Mouse (Mus musculus) intestine, postnatal 0 days (tissue): ENCODE results near the gene Kif5c. TPM values are rescaled to one million over a fixed set of nuclear protein-coding genes. Genes with fewer than 3 reads are reported as not detected.

Experiments used
- ATAC-seq: fragments of 200-750 bp; cut with Nextera tagmentation; 2 replicates; pipeline ENCODE4 v1.8.0; 2017; ENCODE audit warnings: mild to moderate bottlenecking, moderate TSS enrichment, moderate library complexity
- H3K27ac ChIP-seq: fragments of 300-500 bp; sonication (generic); 2 replicates; pipeline ENCODE4 v1.5.1; 2014; ENCODE audit warnings: mild to moderate bottlenecking, low read depth, low read length, moderate library complexity
- H3K27me3 ChIP-seq: fragments of 300-500 bp; sonication (generic); replicated peaks from 2 replicates; pipeline ENCODE4 v1.6.1; 2014; ENCODE audit warnings: low read length, mixed read lengths; ENCODE audit not compliant: control insufficient read depth, insufficient read depth
- H3K36me3 ChIP-seq: fragments of 300-500 bp; sonication (generic); 2 replicates; pipeline ENCODE4 v1.6.1; 2014; ENCODE audit warnings: mild to moderate bottlenecking, moderate library complexity; ENCODE audit not compliant: control insufficient read depth, insufficient read depth
- H3K4me1 ChIP-seq: fragments of 300-500 bp; sonication (generic); replicated peaks from 2 replicates; pipeline ENCODE4 v1.6.1; 2014; ENCODE audit warnings: antibody characterized with exemption, low read length, mixed read lengths; ENCODE audit not compliant: control insufficient read depth, insufficient read depth
- H3K4me2 ChIP-seq: fragments of 300-500 bp; sonication (generic); replicated peaks from 2 replicates; pipeline ENCODE4 v1.6.1; 2014; ENCODE audit warnings: low read depth, mild to moderate bottlenecking, moderate library complexity
- H3K4me3 ChIP-seq: fragments of 300-500 bp; sonication (generic); 2 replicates; pipeline ENCODE4 v1.5.1; 2014; ENCODE audit warnings: low read depth, low read length
- H3K9ac ChIP-seq: fragments of 300-500 bp; sonication (generic); 2 replicates; pipeline ENCODE4 v1.6.1; 2014; ENCODE audit warnings: mild to moderate bottlenecking, low read depth, low read length
- H3K9me3 ChIP-seq: fragments of 300-500 bp; sonication (generic); 2 replicates; pipeline ENCODE4 v1.6.1; 2016; ENCODE audit warnings: mixed run types; ENCODE audit not compliant: control insufficient read depth
- CTCF ChIP-seq: sonication (generic); IDR thresholded peaks from 2 replicates; pipeline ENCODE4 v1.5.1; 2016; ENCODE audit warnings: low read depth, mild to moderate bottlenecking, control low read depth, antibody characterized with exemption, moderate library complexity
- WGBS: fragments of 180-500 bp; shearing (Covaris S2); extraction: QIAGEN DNeasy Blood & Tissue Kit; methylation state at CpG from one replicate; pipeline ENCODE4 v1.1.7; 2014; 5-methylcytosine and 5-hydroxymethylcytosine counted together
- polyA plus RNA-seq: library from polyadenylated mRNA; unstranded; fragments of >200 nt; fragmentation: Nextera tagmentation; extraction: Ambion mirVana; gene quantifications from 2 replicates; pipeline ENCODE4 v1.2.1, GENCODE M21; 2015

Kif5c gene
- polyA plus RNA-seq, 1 experiment from 2014 or later: 2.7 TPM

GRCm38 (mm10) chr2:49648806-49649205 is 29.7 kb downstream of the Kif5c start:
- no peak for ATAC-seq
- Histone ChIP-seq H3K27ac (no peak overlapping the region), H3K9ac (no peak overlapping the region), H3K4me2 (no peak overlapping the region), H3K4me1 (no peaks in the 10 kb centered on the region), H3K4me3 (no peak overlapping the region), H3K9me3 (no peaks in the 10 kb centered on the region), H3K27me3 (no peaks in the 10 kb centered on the region), H3K36me3 (no peaks in the 10 kb centered on the region)
- no peak for TF ChIP-seq CTCF
- WGBS: 92% methylated on average over 6 of the region's 6 CpGs

GRCm38 (mm10) chr2:49649211-49649610 is 30.1 kb downstream of the Kif5c start:
- no peak overlapping the region for H3K4me3 ChIP-seq
- H3K4me2 ChIP-seq: no peak overlapping the region
- no peak for TF ChIP-seq CTCF
- no peak overlapping the region for H3K9ac ChIP-seq
- no peaks in the 10 kb centered on the region for H3K9me3 ChIP-seq
- H3K4me1 ChIP-seq: no peaks in the 10 kb centered on the region
- no peaks in the 10 kb centered on the region for H3K27me3 ChIP-seq
- no peak overlapping the region for H3K27ac ChIP-seq
- 76% methylated on average over 10 of the region's 10 CpGs for WGBS
- H3K36me3 ChIP-seq: no peaks in the 10 kb centered on the region
- ATAC-seq: no peak

- 79% methylated on average over 1 of the region's 1 CpGs for WGBS
Observed at GRCm38 (mm10) chr2:49651737-49652136, 32.6 kb downstream of the Kif5c start.

GRCm38 (mm10) chr2:49654606-49655005 is 35.5 kb downstream of the Kif5c start:
- no peak for ATAC-seq
- Histone ChIP-seq H3K4me3 (no peak overlapping the region), H3K27me3 (no peaks in the 10 kb centered on the region), H3K36me3 (no peaks in the 10 kb centered on the region), H3K4me2 (no peak overlapping the region), H3K9me3 (no peaks in the 10 kb centered on the region), H3K27ac (no peak overlapping the region), H3K4me1 (no peaks in the 10 kb centered on the region), H3K9ac (no peak overlapping the region)
- TF ChIP-seq CTCF: no peak
- 84% methylated on average over 10 of the region's 10 CpGs for WGBS

More at GRCm38 (mm10) chr2:49651737-49652136, 32.6 kb downstream of the Kif5c start:
- Histone ChIP-seq H3K27ac (no peak overlapping the region), H3K4me3 (no peak overlapping the region), H3K36me3 (no peaks in the 10 kb centered on the region), H3K9ac (no peak overlapping the region), H3K27me3 (no peaks in the 10 kb centered on the region), H3K4me1 (no peaks in the 10 kb centered on the region), H3K4me2 (no peak overlapping the region), H3K9me3 (no peaks in the 10 kb centered on the region)
- no peak for TF ChIP-seq CTCF
- ATAC-seq: no peak

- Histone ChIP-seq H3K27me3 (no peaks in the 10 kb centered on the region), H3K4me3 (no peak overlapping the region), H3K9me3 (no peaks in the 10 kb centered on the region), H3K36me3 (no peaks in the 10 kb centered on the region), H3K27ac (no peak overlapping the region), H3K4me1 (no peaks in the 10 kb centered on the region), H3K9ac (no peak overlapping the region), H3K4me2 (no peak overlapping the region)
- no peak for ATAC-seq
- TF ChIP-seq CTCF: no peak
- 67% methylated on average over 11 of the region's 11 CpGs for WGBS
Observed at GRCm38 (mm10) chr2:49655195-49655873, 36.2 kb downstream of the Kif5c start.

- Histone ChIP-seq H3K27ac (no peak overlapping the region), H3K9me3 (no peaks in the 10 kb centered on the region), H3K9ac (no peak overlapping the region), H3K4me1 (no peaks in the 10 kb centered on the region), H3K4me2 (no peak overlapping the region), H3K36me3 (no peaks in the 10 kb centered on the region), H3K27me3 (no peaks in the 10 kb centered on the region), H3K4me3 (no peak overlapping the region)
- WGBS: 77% methylated on average over 3 of the region's 3 CpGs
- TF ChIP-seq CTCF: no peak
- no peak for ATAC-seq
Observed at GRCm38 (mm10) chr2:49655874-49656195, 36.7 kb downstream of the Kif5c start.

- Histone ChIP-seq H3K9me3 (no peaks in the 10 kb centered on the region), H3K4me1 (no peaks in the 10 kb centered on the region), H3K27me3 (no peaks in the 10 kb centered on the region), H3K36me3 (no peaks in the 10 kb centered on the region), H3K27ac (no peak overlapping the region), H3K4me2 (no peak overlapping the region), H3K4me3 (no peak overlapping the region), H3K9ac (no peak overlapping the region)
- TF ChIP-seq CTCF: no peak
- 94% methylated on average over 2 of the region's 2 CpGs for WGBS
- no peak for ATAC-seq
Observed at GRCm38 (mm10) chr2:49656988-49657387, 37.9 kb downstream of the Kif5c start.
